Mouse (Mus musculus) heart, embryonic 16.5 days (tissue): Measurements from ENCODE around the gene Ndufv3. TPM values are rescaled to one million over a fixed set of nuclear protein-coding genes. Genes with fewer than 3 reads are reported as not detected.
A peak's percentile ranks its signal among the peaks of the same experiment; 100 is the strongest.

Experiments used
- ATAC-seq: fragments of 200-750 bp; cut with Nextera tagmentation; replicated peaks from 2 replicates; pipeline ENCODE4 v1.8.0; 2017; ENCODE audit warnings: moderate number of reproducible peaks; ENCODE audit not compliant: insufficient read depth, low FRiP score; ENCODE audit errors: extremely low read depth
- H3K27ac ChIP-seq: fragments of 300-500 bp; sonication (generic); 2 replicates; pipeline ENCODE4 v1.5.1; 2014; ENCODE audit warnings: mild to moderate bottlenecking, low read length, control low read depth, moderate library complexity
- H3K27me3 ChIP-seq: fragments of 300-500 bp; sonication (generic); 2 replicates; pipeline ENCODE4 v1.6.1; 2014; ENCODE audit warnings: low read length, mixed read lengths; ENCODE audit not compliant: control insufficient read depth, insufficient read depth
- H3K36me3 ChIP-seq: fragments of 300-500 bp; sonication (generic); 2 replicates; pipeline ENCODE4 v1.6.1; 2014; ENCODE audit not compliant: control insufficient read depth, insufficient read depth
- H3K4me1 ChIP-seq: fragments of 300-500 bp; sonication (generic); 2 replicates; pipeline ENCODE4 v1.6.1; 2014; ENCODE audit warnings: low read length, mixed read lengths; ENCODE audit not compliant: control insufficient read depth, insufficient read depth
- H3K4me2 ChIP-seq: fragments of 300-500 bp; sonication (generic); 2 replicates; pipeline ENCODE4 v1.6.1; 2014; ENCODE audit warnings: low read depth, mild to moderate bottlenecking, control low read depth, low read length
- H3K4me3 ChIP-seq: fragments of 300-500 bp; sonication (generic); 2 replicates; pipeline ENCODE4 v1.5.1; 2014; ENCODE audit warnings: mild to moderate bottlenecking, control low read depth, low read length
- H3K9ac ChIP-seq: fragments of 300-500 bp; sonication (generic); 2 replicates; pipeline ENCODE4 v1.6.1; 2014; ENCODE audit warnings: low read length, control low read depth
- H3K9me3 ChIP-seq: fragments of 300-500 bp; sonication (generic); replicated peaks from 2 replicates; pipeline ENCODE4 v1.6.1; 2016; ENCODE audit warnings: low read length; ENCODE audit not compliant: control insufficient read depth
- WGBS: fragments of 180-500 bp; shearing (Covaris S2); extraction: QIAGEN DNeasy Blood & Tissue Kit; methylation state at CpG from one replicate; pipeline ENCODE4 v1.1.7; 2014; 5-methylcytosine and 5-hydroxymethylcytosine counted together
- microRNA-seq: library from miRNA; unstranded; fragments of <30 nt; microRNA quantifications from one replicate; pipeline ENCODE4, GENCODE M21; 2017
- polyA plus RNA-seq: library from polyadenylated mRNA; unstranded; fragments of >200 nt; fragmentation: Nextera tagmentation; extraction: Ambion mirVana; gene quantifications from 2 replicates; pipeline ENCODE4 v1.2.1, GENCODE M21; 2015

Ndufv3 gene
- polyA plus RNA-seq, 1 experiment from 2014 or later: 625 TPM

DNA sequence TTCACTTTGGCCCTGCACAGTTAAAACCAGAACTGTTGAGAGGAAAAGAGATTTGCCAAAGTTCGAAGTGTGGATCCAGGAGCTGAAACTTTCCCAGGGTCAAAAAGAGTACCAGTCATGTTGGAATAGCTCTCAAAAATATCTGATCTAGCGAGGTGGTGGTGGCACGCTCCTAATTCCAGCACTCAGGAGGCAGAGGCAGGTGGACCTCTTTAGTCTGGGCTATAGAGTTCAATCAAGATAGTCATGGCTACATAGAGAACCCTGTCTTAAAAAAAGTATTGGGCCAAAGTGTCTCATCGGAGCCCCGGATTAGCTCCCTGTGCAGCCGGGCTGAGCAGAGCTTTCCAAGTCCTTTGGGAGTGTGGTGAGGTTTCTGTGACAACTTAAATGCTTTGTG is 46.4 kb downstream of the Ndufv3 start:
- no peak for ATAC-seq
- WGBS: 60% methylated on average over 6 of the region's 6 CpGs
- Histone ChIP-seq H3K4me2 (peak overlapping the region; percentile 88), H3K27ac (peak overlapping the region; percentile 98; the same call in 1 of the 2 replicates), H3K9ac (peak overlapping the region; percentile 93), H3K4me1 (peaks cover 39% of the 10 kb centered on the region), H3K9me3 (no peaks in the 10 kb centered on the region), H3K4me3 (peak overlapping the region; percentile 80), H3K27me3 (no peaks in the 10 kb centered on the region), H3K36me3 (no peaks in the 10 kb centered on the region)

DNA sequence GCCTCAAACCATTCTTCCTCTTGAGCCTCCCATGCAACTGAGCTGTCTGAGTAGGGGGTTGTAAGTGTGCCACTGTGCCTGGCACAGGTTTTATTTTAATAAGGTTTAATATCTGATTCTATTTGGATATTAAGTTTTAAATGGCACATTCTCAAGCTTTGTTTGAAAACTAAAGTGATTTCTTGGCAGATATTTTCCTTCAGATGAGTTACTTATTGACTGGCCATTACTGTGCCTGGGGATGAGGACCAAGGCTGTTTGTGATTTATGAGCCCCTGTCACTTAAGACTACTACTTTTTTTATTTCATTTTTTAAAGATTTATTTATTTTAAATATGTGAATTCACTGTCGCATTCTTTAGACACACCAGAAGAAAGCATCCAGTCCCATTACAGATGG is 49.8 kb downstream of the Ndufv3 start:
- Histone ChIP-seq H3K4me1 (peaks cover 40% of the 10 kb centered on the region), H3K36me3 (no peaks in the 10 kb centered on the region), H3K4me3 (no peak overlapping the region), H3K4me2 (no peak overlapping the region), H3K27me3 (no peaks in the 10 kb centered on the region), H3K9me3 (no peaks in the 10 kb centered on the region), H3K9ac (no peak overlapping the region), H3K27ac (no peak overlapping the region)
- ATAC-seq: no peak
- WGBS: 87% methylated on average over 1 of the region's 1 CpGs

DNA sequence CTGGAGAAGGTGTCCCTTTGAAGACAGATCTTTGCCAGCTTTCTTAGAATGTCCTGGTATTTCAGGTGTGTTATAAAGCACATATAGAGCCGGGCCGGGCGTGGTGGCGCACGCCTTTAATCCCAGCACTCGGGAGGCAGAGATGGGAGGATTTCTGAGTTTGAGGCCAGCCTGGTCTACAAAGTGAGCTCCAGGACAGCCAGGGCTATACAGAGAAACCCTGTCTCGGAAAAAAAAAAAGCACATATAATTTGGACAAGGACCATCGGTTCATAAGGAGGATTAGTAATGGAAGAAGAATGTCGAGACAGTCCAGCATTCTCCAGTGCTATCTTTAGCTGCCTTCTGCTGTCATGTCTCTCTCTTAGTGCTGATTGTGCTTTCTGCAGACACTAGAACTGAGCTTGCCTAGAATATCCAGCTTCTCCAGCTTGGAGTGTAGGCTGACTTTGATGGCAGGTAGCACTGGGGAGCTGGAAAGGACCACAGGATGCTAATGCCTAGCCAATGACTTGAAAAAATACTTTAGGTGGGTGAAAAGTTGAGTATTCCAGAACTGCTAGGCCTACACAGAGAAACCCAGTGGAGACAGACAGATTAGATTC is 50.5 kb downstream of the Ndufv3 start:
- peak; percentile 42 for ATAC-seq
- Histone ChIP-seq H3K4me3 (no peak overlapping the region), H3K4me1 (peaks cover 40% of the 10 kb centered on the region), H3K27ac (no peak overlapping the region; the same call in 1 of the 2 replicates), H3K9me3 (no peaks in the 10 kb centered on the region), H3K27me3 (no peaks in the 10 kb centered on the region), H3K36me3 (no peaks in the 10 kb centered on the region), H3K9ac (no peak overlapping the region), H3K4me2 (no peak overlapping the region)
- 61% methylated on average over 9 of the region's 9 CpGs for WGBS

DNA sequence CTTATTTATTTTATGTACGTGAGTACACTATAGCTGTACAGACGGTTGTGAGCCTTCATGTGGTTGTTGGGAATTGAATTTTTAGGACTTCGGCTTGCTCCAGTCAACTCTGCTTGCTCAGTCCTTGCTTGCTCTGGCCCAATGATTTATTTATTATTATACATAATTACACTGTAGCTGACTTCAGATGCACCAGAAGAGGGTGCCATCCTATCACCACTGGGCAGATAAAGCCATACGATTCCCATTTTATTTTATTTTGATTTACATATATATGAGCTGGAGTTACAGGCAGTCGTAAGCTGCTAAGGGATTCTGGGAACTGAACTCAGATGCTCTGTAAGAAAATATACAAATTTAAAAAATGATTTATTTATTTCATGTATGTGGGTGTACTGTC is 51.8 kb downstream of the Ndufv3 start:
- H3K4me3 ChIP-seq: no peak overlapping the region
- ATAC-seq: no peak
- no peak overlapping the region for H3K4me2 ChIP-seq
- H3K9me3 ChIP-seq: no peaks in the 10 kb centered on the region
- no peaks in the 10 kb centered on the region for H3K27me3 ChIP-seq
- no peak overlapping the region for H3K27ac ChIP-seq
- peaks cover 31% of the 10 kb centered on the region for H3K4me1 ChIP-seq
- H3K9ac ChIP-seq: no peak overlapping the region
- no peaks in the 10 kb centered on the region for H3K36me3 ChIP-seq
- 87% methylated on average over 5 of the region's 5 CpGs for WGBS

DNA sequence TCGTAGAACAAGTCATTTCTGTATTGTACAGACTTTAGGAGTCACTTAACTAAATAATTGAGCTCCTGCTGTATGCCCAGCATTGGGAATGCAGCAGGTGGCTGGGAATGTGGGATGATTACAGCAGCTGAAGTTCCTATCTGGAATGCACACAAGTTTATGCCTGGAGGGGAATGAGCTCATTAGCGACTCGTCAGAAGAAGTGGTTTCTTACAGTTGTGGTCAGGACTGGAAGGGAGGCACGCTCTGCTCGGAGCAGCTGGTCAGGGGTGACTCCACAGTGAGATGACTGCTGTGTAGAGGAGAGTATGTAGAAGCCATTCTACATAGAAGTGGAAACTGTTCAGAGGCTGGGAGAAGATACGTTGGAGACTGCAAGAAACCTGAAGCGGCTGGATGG is 54.7 kb downstream of the Ndufv3 start:
- Histone ChIP-seq H3K4me2 (no peak overlapping the region), H3K36me3 (no peaks in the 10 kb centered on the region), H3K4me3 (no peak overlapping the region), H3K27me3 (no peaks in the 10 kb centered on the region), H3K4me1 (peaks cover 10% of the 10 kb centered on the region), H3K9me3 (no peaks in the 10 kb centered on the region), H3K9ac (no peak overlapping the region), H3K27ac (no peak overlapping the region)
- no peak for ATAC-seq
- 63% methylated on average over 7 of the region's 7 CpGs for WGBS

DNA sequence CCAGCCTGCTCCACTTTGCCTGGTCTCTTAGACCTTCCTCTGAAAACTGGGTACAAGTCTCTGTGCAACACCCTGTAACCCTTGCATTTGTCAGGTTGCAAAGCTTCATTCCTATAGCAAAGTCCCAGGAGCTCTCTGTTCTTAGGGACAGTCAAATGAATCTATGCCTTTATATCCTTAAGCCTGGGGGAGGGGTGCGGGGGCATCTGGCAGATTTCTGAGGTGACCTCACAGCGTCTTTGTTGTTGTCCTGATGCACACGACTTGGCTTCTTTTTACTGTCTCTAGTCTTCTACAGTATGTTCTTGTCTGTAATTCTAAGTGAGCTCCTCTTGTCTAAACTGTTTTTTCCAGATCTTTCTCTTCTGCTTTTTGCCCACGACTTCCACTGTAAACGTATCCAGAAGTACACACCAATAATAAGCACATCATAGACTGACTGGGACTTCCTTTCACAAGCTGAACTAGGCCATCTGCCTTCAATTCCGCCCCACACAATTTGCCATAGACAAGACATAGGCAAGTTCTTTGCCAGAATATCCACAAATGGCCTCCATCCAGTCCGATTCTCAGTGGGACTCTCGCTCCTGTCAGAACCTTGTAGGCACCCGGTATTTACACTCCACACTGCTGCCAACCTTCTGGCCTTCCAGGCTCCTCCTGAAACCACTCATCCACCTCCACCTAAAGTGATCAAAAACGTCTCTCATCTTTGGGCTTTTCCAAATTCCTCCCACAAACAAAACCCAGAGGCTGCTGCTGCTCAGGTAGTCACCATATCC is 56.7 kb downstream of the Ndufv3 start:
- no peak overlapping the region for H3K9ac ChIP-seq
- no peak overlapping the region for H3K4me2 ChIP-seq
- no peak overlapping the region for H3K27ac ChIP-seq
- no peaks in the 10 kb centered on the region for H3K9me3 ChIP-seq
- 78% methylated on average over 10 of the region's 10 CpGs for WGBS
- no peak overlapping the region for H3K4me3 ChIP-seq
- H3K4me1 ChIP-seq: peaks cover 5% of the 10 kb centered on the region
- H3K27me3 ChIP-seq: no peaks in the 10 kb centered on the region
- H3K36me3 ChIP-seq: no peaks in the 10 kb centered on the region
- no peak for ATAC-seq

DNA sequence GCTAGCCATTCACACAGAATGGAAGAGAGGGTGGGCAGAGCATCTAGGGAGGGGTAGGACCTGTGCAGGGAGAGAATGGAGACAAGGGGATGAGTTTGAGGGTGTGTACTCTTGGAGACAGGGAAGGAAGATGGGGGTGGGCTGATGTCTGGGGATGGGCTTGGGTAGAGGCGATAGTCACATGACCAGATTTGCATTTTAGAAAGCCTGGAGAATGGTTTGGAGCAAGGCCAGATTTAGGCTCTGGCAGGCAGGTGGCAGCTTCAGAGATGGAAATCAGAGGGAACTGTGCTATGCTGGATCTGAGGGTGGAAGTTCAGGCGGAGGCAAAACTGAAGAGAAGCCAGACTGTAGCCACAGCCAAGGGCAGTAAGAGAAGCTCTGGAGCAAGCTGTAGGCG is 60.4 kb downstream of the Ndufv3 start:
- peaks cover 3% of the 10 kb centered on the region; the same call in 1 of the 2 replicates for H3K4me1 ChIP-seq

More for the DNA sequence above, 60.4 kb downstream of the Ndufv3 start:
- 66% methylated on average over 3 of the region's 3 CpGs for WGBS
- Histone ChIP-seq H3K4me3 (no peak overlapping the region), H3K27me3 (no peaks in the 10 kb centered on the region), H3K4me2 (no peak overlapping the region), H3K9me3 (no peaks in the 10 kb centered on the region), H3K9ac (no peak overlapping the region), H3K27ac (no peak overlapping the region), H3K36me3 (no peaks in the 10 kb centered on the region)
- no peak for ATAC-seq

Small RNAs within 50 kb of the gene (microRNA-seq; reads per million reads assigned to microRNA genes)
- gene Gm24970: not detected

Other genes with a start within 250 kb of the Ndufv3 start
- gene Rsph1, start 242.7 kb upstream of the Ndufv3 start, polyA plus RNA-seq: 3.5 and 4.0 TPM in 2 replicates
- gene Slc37a1, start 233.3 kb upstream of the Ndufv3 start, polyA plus RNA-seq: 10.0 and 10.5 TPM in 2 replicates
- 7.4 and 7.9 TPM in 2 replicates for gene Pde9a, start 133.9 kb upstream of the Ndufv3 start, polyA plus RNA-seq
- gene Wdr4, start 135 bp upstream of the Ndufv3 start, polyA plus RNA-seq: 20.2 and 21.8 TPM in 2 replicates
- 17.9 and 20.6 TPM in 2 replicates for gene Pknox1, start 44.6 kb downstream of the Ndufv3 start, polyA plus RNA-seq
- gene Cbs, start 117.1 kb downstream of the Ndufv3 start, polyA plus RNA-seq: 0.82 and 0.88 TPM in 2 replicates
- 187 and 204 TPM in 2 replicates for gene U2af1, start 138.8 kb downstream of the Ndufv3 start, polyA plus RNA-seq
- gene Cryaa, start 157.7 kb downstream of the Ndufv3 start, polyA plus RNA-seq: 0.21 TPM in 1 of 2 replicates, not detected in the other